Mouse (Mus musculus) common myeloid progenitor, adult 5-6 weeks (primary cell): Measurements from ENCODE around the gene Eml2. TPM values are rescaled to one million over a fixed set of nuclear protein-coding genes. Genes with fewer than 3 reads are reported as not detected.
A peak's percentile ranks its signal among the peaks of the same experiment; 100 is the strongest.

Experiments used
- ATAC-seq: replicated peaks from 2 replicates; pipeline ENCODE4 v1.8.0; 2016; ENCODE audit warnings: low read depth, mild to moderate bottlenecking, moderate TSS enrichment, inconsistent platforms; ENCODE audit not compliant: poor library complexity, severe bottlenecking
- total RNA-seq: library from RNA; stranded (forward); fragments of 200-1000, 187-1606 nt; gene quantifications from 2 replicates; pipeline ENCODE4 v1.2.3, GENCODE M21; 2017

Gene Eml2
- total RNA-seq, 1 experiment from 2014 or later, result 15.9 TPM

DNA sequence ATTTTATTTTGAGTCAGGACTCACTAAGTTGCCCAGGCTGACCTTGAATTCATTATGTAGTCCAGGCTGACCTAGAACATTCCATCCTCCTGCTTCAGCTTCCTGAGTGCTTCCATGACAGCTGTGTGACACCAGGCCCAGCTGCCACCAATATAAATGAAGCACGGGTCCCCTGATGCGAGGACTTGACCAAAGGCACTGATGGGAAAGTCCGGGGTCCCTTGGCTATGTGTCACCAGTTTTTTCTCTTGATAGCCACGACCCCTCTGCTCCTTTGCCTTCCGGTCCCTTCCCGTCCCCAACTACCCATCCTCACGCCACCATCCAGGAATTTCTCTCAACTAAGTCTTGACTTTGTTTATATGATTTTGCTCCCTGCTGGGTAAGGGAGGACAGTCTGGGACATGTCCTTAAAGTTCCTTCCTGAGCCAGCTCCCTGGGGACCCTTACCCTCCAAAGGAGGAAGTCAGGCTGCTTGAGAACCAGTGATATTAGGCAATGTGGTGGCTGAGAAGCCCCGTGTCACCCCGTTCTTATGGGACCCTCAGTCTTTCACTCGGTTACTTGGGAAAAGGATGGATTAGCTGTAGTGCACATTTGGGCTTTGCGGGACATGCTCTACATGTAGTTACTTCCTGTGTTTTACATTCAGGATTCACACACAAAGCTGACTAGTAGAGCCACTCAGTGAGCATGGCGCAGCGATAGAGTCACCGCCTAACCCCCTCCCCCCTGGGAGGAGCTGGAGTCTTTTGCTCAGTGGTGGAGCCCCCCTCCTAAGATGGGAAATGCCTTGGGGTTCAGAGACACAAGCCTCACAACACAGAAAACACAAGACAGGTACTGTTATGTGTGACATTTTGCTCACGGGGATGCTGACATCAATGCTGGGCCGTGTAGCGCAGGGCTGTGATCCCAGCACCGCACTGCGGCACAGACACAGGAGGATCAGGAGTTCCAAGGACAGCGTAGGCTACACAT, 50.9 kb downstream of the Eml2 start:
- peak; percentile 19 for ATAC-seq

DNA sequence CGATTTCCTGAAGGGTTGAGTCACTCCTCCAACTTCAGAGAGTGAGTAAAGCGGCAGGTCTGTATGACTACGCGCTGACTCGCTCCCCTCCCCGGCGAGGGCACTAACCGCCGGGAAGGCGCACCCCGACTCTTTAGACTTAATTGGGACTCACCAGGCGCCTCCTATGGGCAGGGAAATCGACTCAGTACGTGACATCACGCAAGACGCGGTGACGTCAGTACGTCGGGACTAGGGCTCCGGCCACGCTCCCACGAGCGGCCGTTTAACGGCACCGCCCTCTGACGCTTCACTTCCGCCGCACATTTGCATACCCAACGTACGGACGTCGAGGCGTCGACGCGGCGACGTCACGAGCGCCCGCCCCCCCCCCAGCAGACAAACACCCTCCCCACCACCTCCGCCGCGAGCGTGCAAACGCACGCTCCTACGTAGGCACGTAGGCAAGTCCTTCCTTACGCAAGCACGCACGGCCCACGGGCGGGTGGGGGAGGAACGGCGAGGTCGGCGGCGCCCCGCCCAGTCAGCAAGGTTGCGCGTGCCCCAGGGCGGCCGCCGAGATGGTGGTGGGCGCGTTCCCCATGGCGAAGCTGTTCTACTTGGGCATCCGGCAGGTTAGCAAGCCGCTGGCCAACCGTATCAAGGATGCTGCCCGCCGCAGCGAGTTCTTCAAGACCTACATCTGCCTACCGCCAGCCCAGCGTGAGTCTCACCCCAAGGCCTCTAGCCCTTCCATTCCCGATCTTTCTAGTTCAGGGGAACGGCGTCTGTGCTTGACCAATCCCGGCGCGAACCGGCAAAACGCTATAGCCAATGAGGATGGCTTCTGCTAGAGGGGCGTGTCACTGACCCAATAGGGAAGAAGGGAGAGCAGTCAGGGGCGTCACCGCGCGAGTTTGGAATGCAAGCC, 51.9 kb downstream of the Eml2 start, which contains the start of gene Opa3:
Gene Opa3 (plus strand): TSS at position 452 of the 910 bp plus-strand sequence.
- peak; percentile 83 for ATAC-seq

DNA sequence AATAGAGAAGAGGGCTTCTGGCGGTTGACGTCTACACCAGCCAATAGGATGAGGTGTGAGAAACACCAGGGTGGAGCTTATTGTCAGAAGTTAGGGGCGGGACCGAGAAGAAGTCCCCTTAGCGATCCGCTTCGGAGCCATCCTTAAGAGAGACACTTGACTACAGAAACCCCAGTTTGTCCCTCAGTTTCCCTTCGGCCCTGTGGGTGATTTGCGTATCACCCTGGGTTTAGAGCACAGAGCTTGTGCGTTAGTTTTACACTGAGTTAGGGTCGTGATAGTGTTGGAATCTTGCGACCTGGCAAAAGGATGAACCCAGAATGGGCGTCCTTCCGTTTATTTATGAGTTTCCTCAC, 52.5 kb downstream of the Eml2 start:
- ATAC-seq, result no peak

DNA sequence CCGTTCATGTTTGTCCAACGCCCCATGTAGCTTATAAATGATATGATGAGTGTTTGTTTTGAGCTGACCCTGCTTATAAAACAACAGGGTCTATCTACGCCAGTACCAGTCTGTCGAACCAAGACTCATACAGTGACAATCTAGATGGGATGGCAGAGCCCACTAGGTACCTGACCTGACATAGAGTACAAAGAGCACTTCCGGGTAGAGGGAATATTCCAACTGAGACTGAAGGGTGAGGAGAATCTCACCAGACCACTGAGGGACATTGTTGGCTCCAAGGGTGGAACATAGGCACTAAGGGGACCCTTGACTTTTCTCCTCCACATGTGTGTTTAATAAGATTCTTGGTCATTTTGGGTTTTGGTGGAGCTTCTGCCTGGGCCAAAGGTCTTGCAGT, 53.2 kb downstream of the Eml2 start:
- ATAC-seq, result no peak

DNA sequence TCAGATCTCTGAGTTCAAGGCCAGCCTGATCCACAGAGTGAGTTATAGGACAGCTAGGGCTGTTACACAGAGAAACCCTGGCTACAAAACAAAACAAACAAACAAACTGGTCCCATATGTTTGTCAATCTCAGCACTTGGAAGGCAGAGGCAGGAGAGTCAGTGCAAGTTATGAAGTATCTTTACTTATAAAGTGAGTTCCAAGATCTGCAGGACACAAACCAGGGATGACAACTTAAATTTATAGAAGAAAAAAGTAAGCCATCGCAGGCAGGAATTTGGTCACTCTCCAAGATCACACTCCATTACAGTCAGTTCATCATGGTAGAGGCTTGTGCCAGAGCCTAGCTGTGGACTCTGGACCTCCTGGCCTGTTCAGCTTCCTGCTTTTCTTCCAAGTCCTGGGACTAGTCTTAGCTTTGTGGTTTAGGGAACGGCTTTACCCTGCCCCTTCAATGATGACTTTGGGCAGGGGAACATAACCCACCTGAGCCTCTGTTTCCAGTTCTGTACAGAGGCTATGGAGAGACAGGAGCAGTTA, 53.9 kb downstream of the Eml2 start:
- no peak for ATAC-seq

DNA sequence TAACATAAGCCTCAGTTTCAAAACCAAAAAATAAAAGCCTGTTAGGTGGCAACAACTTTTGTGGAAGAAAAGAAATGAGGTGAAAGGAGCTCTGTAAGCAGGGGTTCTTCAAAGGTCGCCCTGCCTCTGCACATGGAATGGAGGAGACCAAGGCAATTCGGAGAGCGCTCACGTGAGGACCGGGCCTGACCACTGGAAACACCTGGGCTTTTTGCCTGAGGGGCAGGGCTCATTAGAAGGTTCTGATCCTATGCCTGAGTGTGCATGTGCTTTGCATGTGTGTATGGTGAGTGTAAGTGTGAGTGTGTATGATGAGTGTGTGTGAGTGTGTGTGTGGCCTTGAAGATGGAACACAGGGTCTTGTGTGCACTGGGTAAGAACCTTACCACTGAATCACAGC, 54.7 kb downstream of the Eml2 start:
- ATAC-seq, result no peak

DNA sequence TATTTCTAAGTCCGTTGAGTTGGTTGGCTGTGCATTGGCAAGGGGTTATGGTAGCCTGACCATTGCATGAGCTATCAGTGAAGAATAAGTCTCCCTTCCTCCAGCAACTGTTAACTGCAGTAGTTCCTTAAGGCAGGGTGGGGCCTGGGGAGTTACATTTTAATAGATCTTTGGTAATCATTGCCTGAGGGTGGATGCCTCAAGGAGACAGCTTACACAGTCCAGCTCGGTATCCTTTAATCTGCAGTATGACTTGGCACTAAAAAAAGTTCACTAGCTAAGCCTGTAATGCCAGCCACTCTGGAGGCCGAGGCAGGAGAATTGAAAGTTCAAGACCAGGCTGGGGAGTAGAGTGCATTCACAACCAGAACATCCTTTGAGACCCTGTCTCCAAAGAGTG, 55.6 kb downstream of the Eml2 start:
- ATAC-seq, result no peak

DNA sequence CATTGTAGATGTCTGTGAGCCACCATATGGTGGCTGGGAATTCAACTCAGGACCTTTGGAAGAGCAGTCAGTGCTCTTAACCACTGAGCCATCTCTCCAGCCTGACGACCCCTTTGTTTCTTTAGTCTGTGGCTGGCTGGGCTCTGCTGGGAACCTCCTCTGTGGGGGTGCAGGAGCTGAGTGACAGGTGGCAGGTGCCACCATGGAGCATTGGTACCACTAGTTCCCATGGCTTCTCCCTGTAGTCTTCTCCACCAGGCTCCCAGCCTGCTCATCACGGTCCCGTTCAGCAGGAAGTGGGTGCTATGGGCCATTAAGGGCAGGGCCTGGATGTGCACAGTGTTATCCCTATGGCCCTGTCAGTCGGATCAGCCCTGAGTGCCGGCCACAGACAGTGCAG, 58.4 kb downstream of the Eml2 start:
- ATAC-seq, result peak; percentile 16

DNA sequence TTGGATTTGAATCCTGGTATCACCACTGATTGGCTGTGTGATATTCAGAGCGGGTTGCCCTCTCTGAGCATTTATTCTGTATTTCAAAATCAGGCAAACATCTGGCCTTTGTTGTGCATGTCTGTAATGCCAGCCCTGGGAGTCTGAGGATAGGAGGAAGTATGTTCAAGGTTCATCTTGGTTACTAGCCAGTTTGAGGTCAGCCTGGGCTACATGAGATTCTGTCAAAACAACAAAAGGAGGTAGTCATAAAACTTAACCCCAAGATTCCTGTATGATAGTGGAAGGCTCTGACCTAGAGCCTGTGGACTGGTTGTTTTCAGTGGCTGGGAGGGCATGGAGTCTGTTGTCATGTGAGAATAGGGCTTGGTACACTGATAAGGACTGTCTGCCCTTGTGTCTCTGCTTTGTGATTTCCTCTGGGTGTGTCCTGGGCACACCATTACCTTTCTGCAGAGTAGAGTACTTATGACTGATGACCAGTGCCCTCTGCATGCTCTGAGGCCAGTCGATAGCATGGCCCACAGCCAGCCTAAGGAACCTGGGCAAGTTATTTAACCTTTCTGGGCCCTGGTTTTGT, 59.0 kb downstream of the Eml2 start:
- ATAC-seq, result peak; percentile 27

DNA sequence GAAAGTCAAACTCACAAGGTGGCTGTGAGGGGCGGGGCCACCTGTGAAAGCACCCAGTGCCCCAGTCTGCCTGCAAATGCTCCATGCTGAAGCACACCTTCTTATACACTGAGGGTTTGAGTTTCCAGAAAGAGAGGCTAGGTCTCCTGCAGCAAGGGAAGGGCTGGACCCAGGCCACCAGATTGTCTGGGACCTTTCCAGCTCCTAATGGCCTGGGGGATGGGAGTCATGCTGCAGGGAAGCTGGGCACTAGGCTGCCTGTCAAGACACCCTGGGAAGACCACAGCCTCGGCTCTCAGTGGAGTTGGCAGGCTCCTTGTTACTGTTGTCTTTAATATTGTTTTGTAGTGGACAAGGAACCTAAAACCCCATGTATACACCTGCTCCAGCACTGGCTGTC, 60.2 kb downstream of the Eml2 start:
- ATAC-seq, result no peak

DNA sequence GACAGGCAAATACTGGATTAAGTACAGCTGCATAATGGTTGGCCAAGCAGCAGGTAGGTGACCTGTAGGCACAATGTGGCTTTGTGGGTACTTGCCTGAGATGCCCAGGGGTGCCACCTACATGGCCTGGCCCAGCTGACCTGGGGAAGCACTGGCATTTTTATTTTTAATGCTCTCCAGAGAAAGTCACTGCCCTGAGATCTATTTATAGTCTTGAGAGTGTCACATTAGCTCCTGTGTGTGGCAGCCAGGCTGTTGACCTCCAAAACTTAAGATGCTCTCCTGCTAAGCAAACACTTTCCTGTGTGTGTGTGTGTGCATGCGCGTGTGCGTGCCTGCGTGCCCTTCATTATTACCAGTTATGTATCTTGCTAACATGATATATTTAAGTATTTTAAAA, 62.1 kb downstream of the Eml2 start:
- ATAC-seq, result no peak

DNA sequence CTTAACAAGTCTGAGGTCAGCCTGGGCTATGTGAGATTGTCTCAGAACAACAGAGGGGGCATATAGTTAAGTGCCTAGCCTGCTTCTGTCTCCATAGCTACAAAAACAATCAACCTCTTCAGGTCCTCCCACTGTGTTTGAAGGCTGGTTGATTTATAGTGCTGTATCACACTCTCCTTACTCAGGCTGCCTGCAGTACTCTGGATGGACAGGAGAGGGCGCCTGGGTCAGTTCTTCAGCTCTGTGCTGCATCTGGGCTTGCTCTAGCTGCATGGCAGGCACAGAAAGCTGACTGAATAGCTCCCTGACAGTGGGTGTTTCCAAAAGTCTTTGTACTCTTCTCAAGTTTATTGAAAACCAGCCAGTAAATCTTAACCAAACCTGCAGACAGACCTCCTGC, 63.2 kb downstream of the Eml2 start:
- peak; percentile 86 for ATAC-seq

DNA sequence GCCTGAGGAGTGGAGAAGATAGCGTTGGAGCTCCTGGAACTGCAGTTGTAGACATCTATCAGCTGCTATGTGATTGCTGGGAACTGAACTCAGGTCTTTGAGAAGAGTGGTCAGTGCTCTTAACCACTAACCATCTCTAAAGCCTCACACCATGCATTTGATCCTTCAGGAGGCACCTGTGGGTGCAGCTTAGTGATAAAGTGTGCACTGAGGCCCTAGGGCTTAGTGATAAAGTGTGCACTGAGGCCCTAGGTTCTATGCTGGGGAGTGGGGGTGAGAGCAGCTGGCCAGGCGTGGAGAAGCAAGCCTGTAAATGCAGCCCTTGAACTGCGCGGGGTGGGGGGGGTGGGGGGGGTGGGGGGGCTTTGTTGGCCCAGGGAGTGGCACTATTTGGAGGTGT, 63.8 kb downstream of the Eml2 start:
- ATAC-seq, result no peak

DNA sequence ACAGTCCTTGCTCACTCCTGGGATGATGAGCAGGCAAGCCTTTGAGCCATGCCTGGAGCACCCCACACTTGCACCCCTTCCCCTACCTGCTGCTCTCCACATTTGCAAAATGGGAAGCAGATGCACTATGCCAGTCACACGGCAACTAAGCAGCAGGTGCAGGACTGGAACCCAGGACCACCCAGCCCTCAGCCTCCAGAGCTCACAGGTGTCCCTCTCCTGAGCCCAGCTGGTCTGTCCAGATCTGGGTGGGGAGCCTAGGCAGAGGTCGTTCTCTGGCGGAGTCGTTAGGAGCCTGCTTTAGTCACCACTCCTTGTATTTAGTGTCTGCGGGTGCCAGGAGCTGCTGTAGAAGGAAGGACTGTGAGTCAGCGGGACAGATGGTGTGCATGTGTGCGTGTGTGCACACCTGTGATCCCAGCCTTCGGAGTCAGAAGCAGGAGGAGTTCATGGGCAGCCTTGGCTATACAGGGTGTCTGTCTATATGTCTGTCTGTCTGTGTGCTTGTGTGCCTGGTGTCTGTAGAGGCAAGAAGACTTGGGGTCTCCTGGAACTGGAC, 64.8 kb downstream of the Eml2 start:
- ATAC-seq, result no peak

DNA sequence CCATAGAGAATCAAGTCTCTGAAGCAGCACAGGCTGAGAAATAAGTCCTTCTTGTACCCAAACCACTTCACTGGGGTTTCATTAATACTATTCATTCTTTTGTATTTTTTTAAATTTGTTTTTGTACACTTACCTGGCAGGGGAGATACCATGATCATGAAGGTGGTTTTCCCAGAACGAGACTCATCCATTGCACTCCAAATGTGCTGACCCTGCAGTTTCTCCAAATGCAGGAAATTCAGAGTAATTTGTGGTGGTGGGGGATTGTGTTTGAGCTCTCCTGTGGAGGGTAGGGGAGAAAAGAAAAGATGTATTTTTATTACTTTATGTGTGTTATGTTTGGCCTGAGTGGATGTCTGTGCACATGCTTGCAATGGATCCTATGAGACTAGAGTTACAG, 65.8 kb downstream of the Eml2 start:
- no peak for ATAC-seq

DNA sequence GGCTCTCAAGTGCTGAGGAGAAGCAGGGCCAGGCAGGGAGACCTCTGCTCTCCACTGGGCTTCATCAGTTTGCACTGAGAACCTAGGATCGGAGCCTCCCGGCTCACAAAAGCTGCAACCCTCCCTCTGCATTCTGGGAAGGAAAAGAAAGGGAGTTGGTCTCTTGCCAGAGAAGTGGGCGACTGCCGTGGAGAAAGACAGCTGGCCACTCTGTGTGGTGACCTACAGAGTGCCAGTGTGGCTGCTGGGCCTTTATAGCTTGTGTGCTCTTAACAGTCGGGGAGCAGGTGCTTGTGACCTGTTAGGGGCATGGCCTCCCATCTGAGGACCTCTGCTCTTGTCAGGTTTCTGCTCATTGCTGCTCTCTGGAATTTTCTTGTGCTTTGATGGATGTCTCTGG, 67.6 kb downstream of the Eml2 start:
- no peak for ATAC-seq

DNA sequence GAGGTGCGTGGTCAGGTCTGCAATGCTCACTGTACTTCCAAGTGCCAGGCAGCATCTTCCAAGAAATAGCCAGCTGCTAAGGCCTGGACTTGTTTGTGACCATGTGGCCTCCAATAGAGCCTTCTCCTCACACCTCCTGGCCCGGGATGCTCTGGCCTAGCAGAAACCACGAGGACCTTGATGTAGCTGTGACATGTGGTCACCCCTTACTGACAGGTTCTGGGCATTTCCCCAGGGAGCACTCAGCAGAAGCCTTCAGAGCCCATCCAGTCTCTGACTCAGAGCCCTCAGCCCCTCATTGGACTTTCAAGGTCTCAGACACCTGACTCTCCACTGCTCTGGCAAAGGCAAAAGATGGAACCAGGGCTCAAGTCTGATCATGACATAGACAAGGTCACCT, 68.9 kb downstream of the Eml2 start:
- no peak for ATAC-seq

DNA sequence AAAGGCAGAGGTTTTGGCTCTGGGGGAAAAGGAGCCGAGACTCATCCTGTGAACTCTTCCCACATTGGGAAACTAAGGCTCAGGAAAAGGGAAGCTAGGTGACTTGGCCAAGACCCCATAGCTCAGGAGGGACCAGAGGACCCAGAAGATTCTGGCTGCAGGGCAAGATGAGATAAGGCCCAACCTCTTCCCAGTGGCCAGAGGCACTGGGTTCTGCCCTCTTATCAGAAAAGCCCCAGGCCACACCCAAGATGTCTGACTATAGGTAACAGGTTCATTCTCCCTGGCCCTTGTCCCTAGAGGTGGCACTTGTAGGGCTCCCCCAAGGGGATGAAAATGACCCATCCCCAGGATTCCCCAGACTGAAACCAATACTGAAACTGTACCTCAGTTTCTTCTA, 70.6 kb downstream of the Eml2 start:
- ATAC-seq, result no peak

DNA sequence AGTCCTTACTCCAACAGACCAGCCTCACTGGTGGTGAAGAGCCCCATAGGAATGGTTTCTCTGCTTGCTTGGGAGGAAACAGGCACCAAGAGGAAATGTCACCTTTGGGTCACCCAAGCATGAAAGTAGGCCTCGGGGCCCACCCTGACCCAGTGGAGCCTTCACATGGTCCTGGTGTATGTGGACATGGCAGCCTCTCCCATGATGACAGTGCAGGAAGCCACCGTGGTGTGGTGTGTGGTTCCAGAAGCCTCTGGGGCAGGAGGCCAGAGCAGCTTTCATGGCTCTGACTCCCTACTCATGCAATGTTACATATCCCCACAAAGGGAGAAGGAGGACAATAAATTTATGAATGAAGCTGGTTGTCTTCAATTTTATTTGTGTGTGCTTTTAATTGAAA, 71.3 kb downstream of the Eml2 start:
- no peak for ATAC-seq

DNA sequence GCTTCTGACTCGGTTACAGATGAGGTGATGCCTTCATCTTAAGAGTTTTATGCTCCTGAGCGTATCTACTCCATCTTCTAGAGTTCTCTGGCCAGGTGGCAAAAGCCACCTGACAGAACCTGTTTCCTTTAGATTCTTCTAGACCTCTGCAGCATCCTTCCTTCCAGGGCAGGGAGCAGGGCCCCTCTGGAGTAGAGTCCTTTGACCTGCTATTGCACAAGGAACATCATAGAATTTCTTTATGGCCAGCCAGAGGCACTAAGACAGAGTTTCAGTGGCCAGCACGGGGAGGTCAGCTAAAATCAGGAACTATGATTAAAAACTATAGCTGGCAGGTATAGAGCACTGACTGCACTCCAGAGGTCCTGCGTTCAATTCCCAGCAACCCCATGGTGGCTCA, 75.9 kb downstream of the Eml2 start:
- ATAC-seq, result no peak
